Mouse (Mus musculus): ENCODE results near the gene Capzb. TPM values are rescaled to one million over a fixed set of nuclear protein-coding genes. Genes with fewer than 3 reads are reported as not detected.
A peak's percentile ranks its signal among the peaks of the same experiment; 100 is the strongest.

Capzb gene
- polyA plus RNA-seq, 1 experiment from 2014 or later, result 324 TPM

DNA sequence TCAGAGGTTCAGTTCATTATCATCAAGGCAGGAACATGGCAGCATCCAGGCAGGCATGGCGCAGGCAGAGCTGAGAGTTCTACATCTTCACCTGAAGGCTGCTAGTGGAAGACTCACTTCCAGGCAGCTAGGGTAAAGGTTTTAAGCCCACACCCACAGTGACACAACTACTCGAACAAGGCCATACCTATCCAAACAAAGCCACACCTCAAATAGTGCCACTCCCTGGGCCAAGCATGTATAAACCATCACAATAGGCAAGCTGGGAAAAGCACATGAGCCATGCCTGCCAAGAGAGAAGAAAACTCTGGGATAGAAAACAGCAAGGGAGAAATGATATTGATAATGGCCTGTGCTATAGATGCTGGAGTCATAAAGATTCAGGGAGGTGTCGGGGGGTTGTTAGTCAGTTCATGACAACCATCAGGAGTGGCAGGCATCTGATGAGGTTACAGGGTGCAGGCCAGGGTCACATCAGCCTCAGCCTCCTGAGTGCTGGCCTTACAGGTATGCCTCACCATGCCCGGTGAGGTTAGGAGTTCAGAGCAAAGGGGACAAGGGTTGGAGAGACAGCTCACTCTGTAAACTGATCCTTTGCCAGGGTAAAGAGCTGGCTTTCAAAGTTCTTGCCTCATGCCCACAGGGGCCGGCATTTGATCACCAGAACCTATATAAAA is 6.8 kb upstream of the Capzb start:
- H3K9me3 ChIP-seq, result no peaks in the 10 kb centered on the region
- H3K4me1 ChIP-seq (replicated peaks), result 0 out of 2 replicates have a peak, but pooled peaks cover 1% of the 10 kb centered on the region
- H3K27me3 ChIP-seq, result no peaks in the 10 kb centered on the region
- no peak overlapping the region for H3K27ac ChIP-seq
- no peak for ATAC-seq
- no peak overlapping the region for H3K9ac ChIP-seq (replicated peaks)
- H3K4me2 ChIP-seq (replicated peaks), result no peak overlapping the region
- 91% methylated on average over 5 of the region's 5 CpGs for WGBS
- no peak overlapping the region for H3K4me3 ChIP-seq (replicated peaks)
- no peaks in the 10 kb centered on the region for H3K36me3 ChIP-seq

- H3K4me2 ChIP-seq (replicated peaks), result no peak overlapping the region
- H3K36me3 ChIP-seq, result no peaks in the 10 kb centered on the region
- H3K27me3 ChIP-seq, result no peaks in the 10 kb centered on the region
- H3K4me3 ChIP-seq (replicated peaks), result no peak overlapping the region
- no peak overlapping the region for H3K9ac ChIP-seq (replicated peaks)
- no peaks in the 10 kb centered on the region for H3K9me3 ChIP-seq
- ATAC-seq, result no peak
- 87% methylated on average over 11 of the region's 11 CpGs for WGBS
- no peak overlapping the region for H3K27ac ChIP-seq
- peaks cover 13% of the 10 kb centered on the region for H3K4me1 ChIP-seq (replicated peaks)
Observed at GRCm38 (mm10) chr4:139187930-139188329, 4.8 kb upstream of the Capzb start.

- no peaks in the 10 kb centered on the region for H3K27me3 ChIP-seq
- H3K4me1 ChIP-seq (replicated peaks), result peaks cover 43% of the 10 kb centered on the region
- H3K36me3 ChIP-seq, result no peaks in the 10 kb centered on the region
- peak overlapping the region; percentile 88 for H3K9ac ChIP-seq (replicated peaks)
- H3K9me3 ChIP-seq, result no peaks in the 10 kb centered on the region
- H3K27ac ChIP-seq, result peak overlapping the region; percentile 92
- WGBS, result 21% methylated on average over 19 of the region's 19 CpGs
- peak overlapping the region; percentile 68 for H3K4me2 ChIP-seq (replicated peaks)
- peak overlapping the region; percentile 98 for H3K4me3 ChIP-seq (replicated peaks)
- no peak for ATAC-seq
Observed at GRCm38 (mm10) chr4:139191605-139192498, 847 bp upstream of the Capzb start.

- no peaks in the 10 kb centered on the region for H3K36me3 ChIP-seq
- WGBS, result 6% methylated on average over 35 of the region's 35 CpGs
- peak overlapping the region; percentile 98 for H3K4me3 ChIP-seq (replicated peaks)
- peaks cover 47% of the 10 kb centered on the region for H3K4me1 ChIP-seq (replicated peaks)
- no peaks in the 10 kb centered on the region for H3K9me3 ChIP-seq
- H3K9ac ChIP-seq (replicated peaks), result peak overlapping the region; percentile 97
- peak overlapping the region; percentile 95 for H3K4me2 ChIP-seq (replicated peaks)
- peak; percentile 57 for ATAC-seq
- H3K27ac ChIP-seq, result peak overlapping the region; percentile 80
- H3K27me3 ChIP-seq, result no peaks in the 10 kb centered on the region
Observed at GRCm38 (mm10) chr4:139193176-139194093, 736 bp downstream of the Capzb start.

DNA sequence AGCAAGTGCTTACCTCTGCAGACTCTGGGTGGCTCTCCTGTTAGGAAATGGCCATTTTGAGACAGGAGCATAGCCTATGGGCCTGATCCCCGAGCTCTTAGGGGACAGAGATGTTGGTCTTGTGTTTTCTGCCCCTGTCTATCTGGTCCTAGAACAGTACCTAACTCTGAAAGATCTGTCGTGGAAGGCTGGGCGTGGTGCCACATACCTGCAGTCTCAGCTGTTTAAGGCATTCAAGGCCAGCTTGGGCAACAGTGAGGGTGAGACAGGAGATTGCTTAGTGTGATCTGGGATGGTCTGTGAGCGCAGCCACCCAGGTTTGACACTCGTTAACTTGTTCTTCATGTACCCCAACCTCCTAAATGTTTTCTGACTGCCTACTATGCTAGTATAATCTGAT is 2.4 kb downstream of the Capzb start:
- WGBS, result 90% methylated on average over 5 of the region's 5 CpGs
- H3K9ac ChIP-seq (replicated peaks), result no peak overlapping the region

DNA sequence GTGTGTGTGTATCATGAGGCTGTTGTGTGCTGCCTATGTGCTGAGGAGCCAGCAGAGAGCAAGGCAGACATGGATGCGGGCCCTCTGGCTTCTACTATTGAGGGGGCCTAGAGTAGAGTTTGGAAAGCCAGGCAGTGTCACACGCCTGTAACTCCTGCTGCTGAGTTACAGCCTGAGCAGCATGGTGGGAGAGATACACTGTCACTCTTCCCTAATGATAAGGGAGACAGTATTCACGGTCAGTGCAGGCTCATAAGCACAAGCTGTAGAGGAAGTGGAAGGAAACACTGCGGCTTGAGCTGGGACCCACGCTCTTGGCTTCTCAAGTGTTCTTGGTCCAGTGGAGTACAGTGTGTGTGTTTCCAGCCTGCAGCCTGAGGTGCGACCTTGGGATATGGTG is 3.8 kb downstream of the Capzb start:
- Histone ChIP-seq H3K36me3 (peaks cover 12% of the 10 kb centered on the region), H3K9me3 (no peaks in the 10 kb centered on the region), H3K4me1 (replicated peaks) (peaks cover 40% of the 10 kb centered on the region), H3K9ac (replicated peaks) (no peak overlapping the region), H3K4me3 (replicated peaks) (no peak overlapping the region), H3K4me2 (replicated peaks) (no peak overlapping the region), H3K27me3 (no peaks in the 10 kb centered on the region), H3K27ac (no peak overlapping the region)
- WGBS, result 91% methylated on average over 6 of the region's 6 CpGs
- no peak for ATAC-seq

More for the DNA sequence above, 2.4 kb downstream of the Capzb start:
- ATAC-seq, result no peak
- peaks cover 47% of the 10 kb centered on the region for H3K4me1 ChIP-seq (replicated peaks)
- H3K27ac ChIP-seq, result no peak overlapping the region
- H3K4me2 ChIP-seq (replicated peaks), result 0 out of 2 replicates have a peak overlapping the region, but pooled peaks have one; percentile 95
- no peak overlapping the region for H3K4me3 ChIP-seq (replicated peaks)
- no peaks in the 10 kb centered on the region for H3K27me3 ChIP-seq
- peaks cover 6% of the 10 kb centered on the region for H3K36me3 ChIP-seq
- H3K9me3 ChIP-seq, result no peaks in the 10 kb centered on the region

GRCm38 (mm10) chr4:139196949-139197348 is 4.2 kb downstream of the Capzb start:
- Histone ChIP-seq H3K36me3 (peaks cover 12% of the 10 kb centered on the region), H3K4me2 (replicated peaks) (no peak overlapping the region), H3K27ac (no peak overlapping the region), H3K27me3 (no peaks in the 10 kb centered on the region), H3K4me3 (replicated peaks) (no peak overlapping the region), H3K9me3 (no peaks in the 10 kb centered on the region), H3K4me1 (replicated peaks) (peaks cover 35% of the 10 kb centered on the region), H3K9ac (replicated peaks) (no peak overlapping the region)
- WGBS, result 89% methylated on average over 6 of the region's 6 CpGs
- no peak for ATAC-seq

DNA sequence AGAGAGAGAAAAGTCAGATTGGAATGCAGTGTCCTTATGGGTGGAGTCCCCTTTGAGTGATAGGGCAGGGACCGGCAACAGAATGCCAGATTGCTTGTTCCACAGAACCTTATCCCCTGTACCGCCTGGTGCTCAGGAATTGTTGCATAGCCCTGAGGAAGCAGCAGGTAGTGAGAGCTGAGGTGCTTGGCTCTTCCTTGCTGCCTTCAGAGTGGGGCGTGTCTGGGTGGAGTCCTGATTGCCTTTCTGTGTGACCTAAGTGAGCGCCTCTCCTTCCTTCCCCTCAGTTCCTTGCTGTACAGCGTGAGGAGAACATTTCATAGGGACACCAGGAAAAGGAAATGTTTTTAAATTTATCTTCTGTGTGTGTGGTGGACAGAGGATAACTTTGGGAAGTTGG is 4.8 kb downstream of the Capzb start:
- Histone ChIP-seq H3K36me3 (peaks cover 12% of the 10 kb centered on the region), H3K27me3 (no peaks in the 10 kb centered on the region), H3K9me3 (no peaks in the 10 kb centered on the region), H3K4me2 (replicated peaks) (no peak overlapping the region), H3K9ac (replicated peaks) (no peak overlapping the region), H3K4me1 (replicated peaks) (peaks cover 34% of the 10 kb centered on the region), H3K27ac (no peak overlapping the region), H3K4me3 (replicated peaks) (no peak overlapping the region)
- ATAC-seq, result no peak
- WGBS, result 88% methylated on average over 5 of the region's 5 CpGs

DNA sequence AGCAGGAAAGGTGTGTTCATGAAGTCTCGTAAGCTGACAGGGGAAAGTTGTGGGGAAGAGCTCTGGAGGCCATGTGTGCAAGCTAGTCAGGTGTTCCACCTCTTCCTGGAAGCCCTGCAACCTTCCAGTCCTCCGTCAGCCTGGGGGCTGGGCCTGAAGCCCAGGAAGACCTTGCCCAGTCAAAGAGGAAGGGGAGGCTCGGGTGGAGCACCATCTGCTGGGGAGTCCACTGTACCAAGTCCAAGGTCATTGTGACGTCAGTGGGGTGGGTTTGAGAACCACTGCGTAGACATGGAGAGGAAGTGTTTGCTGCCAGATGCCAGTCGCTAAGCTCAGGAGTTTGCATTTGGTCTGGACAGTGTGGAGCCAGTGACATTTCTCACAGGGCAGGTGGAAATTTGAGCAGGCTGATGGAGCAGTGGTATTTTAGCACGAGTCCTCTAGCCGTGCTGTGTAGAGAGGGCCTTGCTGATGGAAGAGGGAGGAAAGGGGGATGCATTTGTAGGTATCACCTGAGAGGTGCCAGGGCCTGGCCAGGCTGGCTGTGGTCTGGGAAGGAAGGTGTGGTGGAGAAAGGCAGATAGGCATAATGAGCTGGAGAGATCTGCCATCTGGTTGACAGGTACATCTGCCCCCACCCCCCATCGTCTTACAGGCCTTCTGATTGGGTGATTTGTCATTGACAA is 5.4 kb downstream of the Capzb start:
- 83% methylated on average over 9 of the region's 9 CpGs for WGBS
- Histone ChIP-seq H3K4me2 (replicated peaks) (no peak overlapping the region), H3K4me1 (replicated peaks) (peaks cover 34% of the 10 kb centered on the region)

DNA sequence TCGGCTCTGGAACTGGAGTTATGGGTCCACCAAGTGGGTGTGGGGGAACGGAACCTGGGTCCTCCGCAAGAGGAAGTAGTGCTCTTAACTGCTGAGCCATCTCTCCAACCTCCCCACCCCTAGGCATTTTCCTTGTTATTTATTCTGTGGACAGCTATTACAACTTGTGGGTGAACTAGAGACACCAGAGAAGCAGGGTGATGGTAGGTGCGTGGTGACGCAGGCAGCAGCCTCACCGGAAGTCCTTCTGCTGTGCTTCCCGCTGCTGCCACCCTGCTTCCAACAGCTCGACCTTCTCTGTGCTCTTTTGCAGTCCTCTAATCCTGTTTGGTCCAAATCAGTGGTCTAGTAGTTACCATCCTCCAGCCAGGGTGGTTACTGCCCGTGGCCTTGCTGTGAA is 6.4 kb downstream of the Capzb start:
- peaks cover 12% of the 10 kb centered on the region for H3K36me3 ChIP-seq
- H3K9ac ChIP-seq (replicated peaks), result no peak overlapping the region
- no peaks in the 10 kb centered on the region for H3K27me3 ChIP-seq
- H3K4me3 ChIP-seq (replicated peaks), result no peak overlapping the region
- ATAC-seq, result no peak
- H3K4me1 ChIP-seq (replicated peaks), result peaks cover 32% of the 10 kb centered on the region
- no peaks in the 10 kb centered on the region for H3K9me3 ChIP-seq
- H3K4me2 ChIP-seq (replicated peaks), result no peak overlapping the region
- H3K27ac ChIP-seq, result no peak overlapping the region
- 89% methylated on average over 9 of the region's 9 CpGs for WGBS

More for the DNA sequence above, 5.4 kb downstream of the Capzb start:
- Histone ChIP-seq H3K27ac (no peak overlapping the region), H3K9ac (replicated peaks) (no peak overlapping the region), H3K4me3 (replicated peaks) (no peak overlapping the region), H3K36me3 (peaks cover 12% of the 10 kb centered on the region), H3K9me3 (no peaks in the 10 kb centered on the region), H3K27me3 (no peaks in the 10 kb centered on the region)
- no peak for ATAC-seq

DNA sequence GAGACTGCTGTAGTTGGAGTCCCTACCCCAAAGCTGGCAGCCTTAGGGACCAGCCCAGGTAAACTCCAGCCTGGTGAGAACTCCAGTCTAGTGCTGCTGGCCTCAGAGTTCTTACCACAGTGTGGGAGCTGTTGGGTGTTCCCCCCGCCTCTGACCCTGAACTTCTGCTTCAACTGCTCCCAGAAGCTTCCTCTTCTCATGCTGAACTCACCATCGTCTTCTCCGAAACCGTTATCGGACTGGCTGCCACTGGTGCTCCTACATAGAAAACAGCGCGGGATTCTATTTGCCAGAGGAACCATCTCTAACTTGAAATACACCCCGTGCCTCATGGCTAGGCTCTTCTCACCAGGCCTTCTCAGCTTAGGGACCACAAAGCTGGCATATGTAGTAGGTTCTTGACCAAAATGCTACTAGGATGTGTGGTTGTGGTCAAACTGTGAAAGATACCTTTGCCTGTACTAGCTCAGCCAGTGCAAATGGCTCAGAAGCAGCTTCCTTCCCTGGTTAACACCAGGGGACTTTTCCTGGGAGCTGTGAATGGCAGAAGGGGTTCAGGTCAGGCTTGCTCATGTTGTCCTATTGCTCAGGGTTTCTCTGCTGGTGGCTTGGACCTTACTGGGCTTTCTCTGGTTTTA is 7.1 kb downstream of the Capzb start:
- Histone ChIP-seq H3K27me3 (no peaks in the 10 kb centered on the region), H3K9ac (replicated peaks) (no peak overlapping the region), H3K4me2 (replicated peaks) (no peak overlapping the region), H3K4me1 (replicated peaks) (peaks cover 25% of the 10 kb centered on the region), H3K9me3 (no peaks in the 10 kb centered on the region), H3K4me3 (replicated peaks) (no peak overlapping the region), H3K27ac (no peak overlapping the region), H3K36me3 (peaks cover 12% of the 10 kb centered on the region)
- WGBS, result 94% methylated on average over 8 of the region's 8 CpGs
- no peak for ATAC-seq

Measured in midbrain, embryonic 13.5 days (tissue).